Mouse (Mus musculus) hindbrain, embryonic 15.5 days (tissue): ENCODE measurements around the gene Ebf1. TPM values are rescaled to one million over a fixed set of nuclear protein-coding genes. Genes with fewer than 3 reads are reported as not detected.
A peak's percentile ranks its signal among the peaks of the same experiment; 100 is the strongest.

Experiments
- ATAC-seq: fragments of 200-750 bp; cut with Nextera tagmentation; 2 replicates; pipeline ENCODE4 v1.8.0; 2017; ENCODE audit warnings: low read depth, moderate number of reproducible peaks, moderate TSS enrichment; ENCODE audit not compliant: low FRiP score
- H3K27ac ChIP-seq: fragments of 300-500 bp; sonication (generic); replicated peaks from 2 replicates; pipeline ENCODE4 v1.5.1; 2015; ENCODE audit warnings: mild to moderate bottlenecking, inconsistent platforms
- H3K27me3 ChIP-seq: fragments of 300-500 bp; sonication (generic); 2 replicates; pipeline ENCODE4 v1.6.1; 2015; ENCODE audit warnings: control low read depth, inconsistent platforms
- H3K36me3 ChIP-seq: fragments of 300-500 bp; sonication (generic); 2 replicates; pipeline ENCODE4 v1.6.1; 2015; ENCODE audit warnings: control low read depth, inconsistent platforms
- H3K4me1 ChIP-seq: fragments of 300-500 bp; sonication (generic); replicated peaks from 2 replicates; pipeline ENCODE4 v1.6.1; 2015; ENCODE audit warnings: control low read depth, inconsistent platforms
- H3K4me2 ChIP-seq: fragments of 300-500 bp; sonication (generic); 2 replicates; pipeline ENCODE4 v1.6.1; 2015; ENCODE audit warnings: moderate library complexity, mild to moderate bottlenecking, inconsistent platforms
- H3K4me3 ChIP-seq: fragments of 300-500 bp; sonication (generic); 2 replicates; pipeline ENCODE4 v1.5.1; 2015; ENCODE audit warnings: mild to moderate bottlenecking, inconsistent platforms
- H3K9ac ChIP-seq: fragments of 300-500 bp; sonication (generic); 2 replicates; pipeline ENCODE4 v1.6.1; 2015; ENCODE audit warnings: inconsistent platforms
- H3K9me3 ChIP-seq: fragments of 300-500 bp; sonication (generic); 2 replicates; pipeline ENCODE4 v1.6.1; 2016; ENCODE audit warnings: control low read depth, inconsistent platforms
- WGBS: fragments of 180-500 bp; shearing (Covaris S2); methylation state at CpG from one replicate; pipeline ENCODE4 v1.1.7; 2015; 5-methylcytosine and 5-hydroxymethylcytosine counted together
- polyA plus RNA-seq: library from polyadenylated mRNA; unstranded; fragments of >200 nt; fragmentation: Nextera tagmentation; extraction: Ambion mirVana; gene quantifications from 2 replicates; pipeline ENCODE4 v1.2.1, GENCODE M21; 2015

Gene Ebf1
- polyA plus RNA-seq, 1 experiment from 2014 or later = 139 TPM

GRCm38 (mm10) chr11:44731763-44732162 lies 114.6 kb downstream of the Ebf1 start:
- Histone ChIP-seq H3K4me1 (peaks cover 5% of the 10 kb centered on the region; the same call in 1 of the 2 replicates), H3K4me2 (no peak overlapping the region)
- no peak for ATAC-seq

GRCm38 (mm10) chr11:44733276-44733675 lies 116.2 kb downstream of the Ebf1 start:
- H3K4me2 ChIP-seq = no peak overlapping the region
- H3K4me1 ChIP-seq = peaks cover 5% of the 10 kb centered on the region; the same call in 1 of the 2 replicates
- no peak overlapping the region for H3K27ac ChIP-seq
- ATAC-seq = no peak
- H3K36me3 ChIP-seq = no peaks in the 10 kb centered on the region
- H3K4me3 ChIP-seq = no peak overlapping the region
- H3K9me3 ChIP-seq = no peaks in the 10 kb centered on the region
- H3K27me3 ChIP-seq = no peaks in the 10 kb centered on the region
- WGBS = 44% methylated on average over 2 of the region's 2 CpGs
- H3K9ac ChIP-seq = no peak overlapping the region

More at GRCm38 (mm10) chr11:44731763-44732162, 114.6 kb downstream of the Ebf1 start:
- Histone ChIP-seq H3K27me3 (no peaks in the 10 kb centered on the region), H3K27ac (no peak overlapping the region), H3K9ac (no peak overlapping the region), H3K36me3 (no peaks in the 10 kb centered on the region), H3K4me3 (no peak overlapping the region), H3K9me3 (no peaks in the 10 kb centered on the region)
- WGBS = 78% methylated on average over 2 of the region's 2 CpGs

GRCm38 (mm10) chr11:44738046-44738445 lies 120.9 kb downstream of the Ebf1 start:
- H3K27ac ChIP-seq = no peak overlapping the region
- no peak for ATAC-seq
- H3K9ac ChIP-seq = no peak overlapping the region
- no peaks in the 10 kb centered on the region for H3K36me3 ChIP-seq
- H3K4me2 ChIP-seq = no peak overlapping the region
- 85% methylated on average over 5 of the region's 5 CpGs for WGBS
- no peaks in the 10 kb centered on the region for H3K9me3 ChIP-seq
- H3K4me1 ChIP-seq = peaks cover 35% of the 10 kb centered on the region
- H3K4me3 ChIP-seq = no peak overlapping the region
- H3K27me3 ChIP-seq = no peaks in the 10 kb centered on the region

GRCm38 (mm10) chr11:44738820-44739219 lies 121.7 kb downstream of the Ebf1 start:
- no peak overlapping the region for H3K4me2 ChIP-seq
- H3K36me3 ChIP-seq = no peaks in the 10 kb centered on the region
- H3K27me3 ChIP-seq = no peaks in the 10 kb centered on the region
- H3K9me3 ChIP-seq = no peaks in the 10 kb centered on the region
- peaks cover 31% of the 10 kb centered on the region for H3K4me1 ChIP-seq
- ATAC-seq = peak; percentile 71; the same call in 1 of the 2 replicates
- 24% methylated on average over 10 of the region's 10 CpGs for WGBS
- no peak overlapping the region for H3K27ac ChIP-seq
- no peak overlapping the region for H3K9ac ChIP-seq
- H3K4me3 ChIP-seq = no peak overlapping the region

GRCm38 (mm10) chr11:44740278-44741041 lies 123.3 kb downstream of the Ebf1 start:
- H3K9ac ChIP-seq = peak overlapping the region; percentile 3; the same call in 1 of the 2 replicates

GRCm38 (mm10) chr11:44741042-44741491 lies 124.0 kb downstream of the Ebf1 start:
- Histone ChIP-seq H3K4me2 (peak overlapping the region; percentile 41), H3K27ac (peak overlapping the region; percentile 61), H3K4me1 (peaks cover 32% of the 10 kb centered on the region), H3K36me3 (no peaks in the 10 kb centered on the region), H3K27me3 (no peaks in the 10 kb centered on the region), H3K4me3 (no peak overlapping the region), H3K9ac (no peak overlapping the region), H3K9me3 (no peaks in the 10 kb centered on the region)
- 16% methylated on average over 20 of the region's 20 CpGs for WGBS
- peak; percentile 68; the same call in 1 of the 2 replicates for ATAC-seq

More at GRCm38 (mm10) chr11:44740278-44741041, 123.3 kb downstream of the Ebf1 start:
- whole genome bisulfite sequencing = 13% methylated on average over 6 of the region's 6 CpGs
- peak; percentile 39; the same call in 1 of the 2 replicates for ATAC-seq
- Histone ChIP-seq H3K9me3 (no peaks in the 10 kb centered on the region), H3K27ac (peak overlapping the region; percentile 61), H3K36me3 (no peaks in the 10 kb centered on the region), H3K4me2 (peak overlapping the region; percentile 41), H3K4me3 (no peak overlapping the region), H3K4me1 (peaks cover 31% of the 10 kb centered on the region), H3K27me3 (no peaks in the 10 kb centered on the region)

GRCm38 (mm10) chr11:44744446-44744845 lies 127.3 kb downstream of the Ebf1 start:
- Histone ChIP-seq H3K27ac (no peak overlapping the region), H3K4me3 (no peak overlapping the region), H3K9me3 (no peaks in the 10 kb centered on the region), H3K9ac (no peak overlapping the region), H3K4me1 (peaks cover 37% of the 10 kb centered on the region), H3K27me3 (no peaks in the 10 kb centered on the region), H3K4me2 (no peak overlapping the region), H3K36me3 (no peaks in the 10 kb centered on the region)
- no peak for ATAC-seq
- WGBS = 68% methylated on average over 7 of the region's 7 CpGs

- ATAC-seq = no peak
- Histone ChIP-seq H3K4me2 (no peak overlapping the region), H3K36me3 (no peaks in the 10 kb centered on the region), H3K4me1 (peaks cover 25% of the 10 kb centered on the region), H3K9ac (no peak overlapping the region), H3K27ac (0 out of 2 replicates have a peak overlapping the region, but pooled peaks have one; percentile 15), H3K27me3 (no peaks in the 10 kb centered on the region), H3K9me3 (no peaks in the 10 kb centered on the region), H3K4me3 (no peak overlapping the region)
- 85% methylated on average over 2 of the region's 2 CpGs for WGBS
Measured at GRCm38 (mm10) chr11:44745946-44746345, 128.8 kb downstream of the Ebf1 start.

GRCm38 (mm10) chr11:44746731-44747130 lies 129.6 kb downstream of the Ebf1 start:
- no peaks in the 10 kb centered on the region for H3K9me3 ChIP-seq
- H3K9ac ChIP-seq = no peak overlapping the region
- no peak overlapping the region for H3K27ac ChIP-seq
- ATAC-seq = no peak
- H3K27me3 ChIP-seq = no peaks in the 10 kb centered on the region
- H3K4me1 ChIP-seq = peaks cover 17% of the 10 kb centered on the region
- no peaks in the 10 kb centered on the region for H3K36me3 ChIP-seq
- H3K4me3 ChIP-seq = no peak overlapping the region
- 21% methylated on average over 3 of the region's 3 CpGs for WGBS
- no peak overlapping the region for H3K4me2 ChIP-seq

- H3K27me3 ChIP-seq = no peaks in the 10 kb centered on the region
- no peaks in the 10 kb centered on the region for H3K9me3 ChIP-seq
- no peak overlapping the region for H3K4me2 ChIP-seq
- WGBS = 59% methylated on average over 3 of the region's 3 CpGs
- H3K4me1 ChIP-seq = peaks cover 17% of the 10 kb centered on the region
- H3K4me3 ChIP-seq = no peak overlapping the region
- no peak for ATAC-seq
- H3K9ac ChIP-seq = no peak overlapping the region
- no peak overlapping the region; the same call in 1 of the 2 replicates for H3K27ac ChIP-seq
- H3K36me3 ChIP-seq = no peaks in the 10 kb centered on the region
Measured at GRCm38 (mm10) chr11:44749309-44749708, 132.2 kb downstream of the Ebf1 start.

GRCm38 (mm10) chr11:44754336-44754735 lies 137.2 kb downstream of the Ebf1 start:
- Histone ChIP-seq H3K9me3 (no peaks in the 10 kb centered on the region), H3K36me3 (no peaks in the 10 kb centered on the region), H3K9ac (no peak overlapping the region), H3K4me2 (no peak overlapping the region), H3K4me3 (no peak overlapping the region), H3K27ac (no peak overlapping the region), H3K27me3 (no peaks in the 10 kb centered on the region), H3K4me1 (no peaks in the 10 kb centered on the region; the same call in 1 of the 2 replicates)
- WGBS = 77% methylated on average over 4 of the region's 4 CpGs
- no peak for ATAC-seq

- H3K9ac ChIP-seq = no peak overlapping the region
- no peak overlapping the region for H3K4me2 ChIP-seq
- H3K36me3 ChIP-seq = no peaks in the 10 kb centered on the region
- H3K9me3 ChIP-seq = no peaks in the 10 kb centered on the region
- no peaks in the 10 kb centered on the region for H3K27me3 ChIP-seq
- no peak overlapping the region for H3K4me3 ChIP-seq
- no peak overlapping the region for H3K27ac ChIP-seq
- WGBS = 86% methylated on average over 7 of the region's 7 CpGs
- H3K4me1 ChIP-seq = peaks cover 6% of the 10 kb centered on the region
- ATAC-seq = no peak
Measured at GRCm38 (mm10) chr11:44756321-44756720, 139.2 kb downstream of the Ebf1 start.
